Mouse (Mus musculus) limb, embryonic 14.5 days (tissue): ENCODE results near the gene Pigu. TPM values are rescaled to one million over a fixed set of nuclear protein-coding genes. Genes with fewer than 3 reads are reported as not detected.
A peak's percentile ranks its signal among the peaks of the same experiment; 100 is the strongest.

Source experiments
- ATAC-seq: fragments of 200-750 bp; cut with Nextera tagmentation; 2 replicates; pipeline ENCODE4 v1.8.0; 2017; ENCODE audit warnings: low read depth, moderate number of reproducible peaks, moderate TSS enrichment; ENCODE audit not compliant: low FRiP score
- DNase-seq: peaks from one replicate; pipeline ENCODE4 v3.0.0-alpha.2; 2015; ENCODE audit warnings: low spot score
- H3K27ac ChIP-seq: fragments of 300-500 bp; sonication (generic); replicated peaks from 2 replicates; pipeline ENCODE4 v1.5.1; 2014; ENCODE audit warnings: low read depth, mild to moderate bottlenecking, low read length, moderate library complexity, mixed read lengths
- H3K27me3 ChIP-seq: fragments of 300-500 bp; sonication (generic); 2 replicates; pipeline ENCODE4 v1.6.1; 2014; ENCODE audit warnings: low read length, mixed read lengths; ENCODE audit not compliant: control insufficient read depth, insufficient read depth
- H3K36me3 ChIP-seq: fragments of 300-500 bp; sonication (generic); 2 replicates; pipeline ENCODE4 v1.6.1; 2014; ENCODE audit warnings: mild to moderate bottlenecking, low read length, moderate library complexity, mixed read lengths; ENCODE audit not compliant: control insufficient read depth, insufficient read depth
- H3K4me1 ChIP-seq: fragments of 300-500 bp; sonication (generic); 2 replicates; pipeline ENCODE4 v1.6.1; 2014; ENCODE audit warnings: antibody characterized with exemption, low read length, mixed read lengths; ENCODE audit not compliant: control insufficient read depth, insufficient read depth
- H3K4me2 ChIP-seq: fragments of 300-500 bp; sonication (generic); replicated peaks from 2 replicates; pipeline ENCODE4 v1.6.1; 2014; ENCODE audit warnings: low read depth, mild to moderate bottlenecking, low read length, moderate library complexity; ENCODE audit not compliant: severe bottlenecking
- H3K4me3 ChIP-seq: fragments of 300-500 bp; sonication (generic); replicated peaks from 2 replicates; pipeline ENCODE4 v1.5.1; 2014; ENCODE audit warnings: low read length
- H3K9ac ChIP-seq: fragments of 300-500 bp; sonication (generic); 2 replicates; pipeline ENCODE4 v1.6.1; 2014; ENCODE audit warnings: mild to moderate bottlenecking, low read depth, low read length, moderate library complexity; ENCODE audit not compliant: severe bottlenecking
- H3K9me3 ChIP-seq: fragments of 300-500 bp; sonication (generic); 2 replicates; pipeline ENCODE4 v1.6.1; 2016; ENCODE audit warnings: low read length; ENCODE audit not compliant: control insufficient read depth
- POLR2A ChIP-seq: fragments of 200-500 bp; IDR thresholded peaks from 2 replicates; pipeline ENCODE4 v1.8.0; 2012; ENCODE audit warnings: inconsistent platforms, mild to moderate bottlenecking, moderate library complexity, borderline replicate concordance; ENCODE audit not compliant: insufficient read depth, insufficient read length; ENCODE audit errors: extremely low read depth
- WGBS: fragments of 180-500 bp; shearing (Covaris S2); extraction: QIAGEN DNeasy Blood & Tissue Kit; methylation state at CpG from one replicate; pipeline ENCODE4 v1.1.7; 2014; 5-methylcytosine and 5-hydroxymethylcytosine counted together
- polyA plus RNA-seq, 2 experiments: library from polyadenylated mRNA; depleted of rRNA in 1 of 2; stranded (reverse) in 1 of 2; unstranded in 1 of 2; fragments of >200 nt; fragmentation: Nextera tagmentation in 1 of 2; extraction: Ambion mirVana in 1 of 2; gene quantifications; 2 replicates each; pipeline versions ENCODE4 v1.2.1 to v1.2.3; 2012 to 2014

The Pigu gene
- polyA plus RNA-seq, 2 experiments = 43.8 to 50.7 TPM

- under 1% methylated on average over 39 of the region's 47 CpGs for WGBS
- Histone ChIP-seq H3K27ac (peak within 1 kb of the TSS; percentile 93), H3K4me1 (peaks cover 10% of the 10 kb centered on the region), H3K4me2 (peak within 1 kb of the TSS; percentile 69), H3K27me3 (no peaks in the 10 kb centered on the region), H3K4me3 (peak within 1 kb of the TSS; percentile 95), H3K9ac (peak within 1 kb of the TSS; percentile 96), H3K9me3 (no peaks in the 10 kb centered on the region), H3K36me3 (peaks cover 8% of the 10 kb centered on the region; the same call in 1 of the 2 replicates)
- DNase-seq = peak; percentile 95
- no peak for TF ChIP-seq POLR2A
- peak; percentile 96 for ATAC-seq
These were observed 81.0 kb downstream of the Pigu start, which contains the start of gene Map1lc3a for GRCm38 (mm10) chr2:155276195-155276594. Gene Map1lc3a, plus strand, starts transcription at chr2:155276297.

GRCm38 (mm10) chr2:155273603-155274002 is 83.6 kb downstream of the Pigu start:
- DNase-seq = no peak

GRCm38 (mm10) chr2:155272396-155273170 is 84.6 kb downstream of the Pigu start:
- ATAC-seq (no peak), DNase-seq (no peak)
- TF ChIP-seq POLR2A = no peak
- H3K36me3 ChIP-seq = no peaks in the 10 kb centered on the region
- no peaks in the 10 kb centered on the region for H3K27me3 ChIP-seq
- H3K9me3 ChIP-seq = no peaks in the 10 kb centered on the region
- H3K4me2 ChIP-seq = no peak overlapping the region
- H3K4me3 ChIP-seq = no peak overlapping the region
- H3K27ac ChIP-seq = no peak overlapping the region
- peaks cover 10% of the 10 kb centered on the region for H3K4me1 ChIP-seq
- H3K9ac ChIP-seq = no peak overlapping the region
- WGBS = 66% methylated on average over 10 of the region's 10 CpGs

More at GRCm38 (mm10) chr2:155273603-155274002, 83.6 kb downstream of the Pigu start:
- Histone ChIP-seq H3K27me3 (no peaks in the 10 kb centered on the region), H3K9me3 (no peaks in the 10 kb centered on the region), H3K27ac (no peak overlapping the region), H3K9ac (no peak overlapping the region), H3K36me3 (peaks cover 4% of the 10 kb centered on the region; the same call in 1 of the 2 replicates), H3K4me3 (no peak overlapping the region), H3K4me1 (peaks cover 10% of the 10 kb centered on the region), H3K4me2 (no peak overlapping the region)
- no peak for ATAC-seq
- 93% methylated on average over 8 of the region's 8 CpGs for WGBS
- TF ChIP-seq POLR2A = no peak

DNA sequence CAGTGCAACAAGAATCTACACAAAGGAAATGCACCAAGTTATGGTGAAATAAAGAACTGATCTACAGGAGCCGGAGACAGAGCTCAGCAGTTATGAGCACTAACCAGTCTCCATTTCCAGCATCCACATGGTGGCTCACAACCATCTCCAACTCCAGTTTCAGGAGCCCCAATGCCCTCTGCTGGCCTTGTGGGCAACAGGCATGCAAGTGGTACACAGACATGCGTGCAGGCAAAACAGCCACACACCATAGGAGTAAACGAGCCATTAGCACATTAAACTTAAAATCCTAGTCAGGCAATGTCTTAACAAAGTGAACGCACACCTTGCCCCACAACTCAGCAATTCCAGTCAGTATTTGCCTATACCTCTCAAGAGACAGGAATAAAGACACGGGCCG is 85.3 kb downstream of the Pigu start:
- ATAC-seq = no peak
- H3K4me1 ChIP-seq = peaks cover 6% of the 10 kb centered on the region
- H3K27me3 ChIP-seq = no peaks in the 10 kb centered on the region
- H3K27ac ChIP-seq = no peak overlapping the region
- TF ChIP-seq POLR2A = no peak
- no peak for DNase-seq
- no peak overlapping the region for H3K9ac ChIP-seq
- H3K4me3 ChIP-seq = no peak overlapping the region
- WGBS = 79% methylated on average over 6 of the region's 6 CpGs
- H3K36me3 ChIP-seq = no peaks in the 10 kb centered on the region
- no peaks in the 10 kb centered on the region for H3K9me3 ChIP-seq
- H3K4me2 ChIP-seq = no peak overlapping the region

DNA sequence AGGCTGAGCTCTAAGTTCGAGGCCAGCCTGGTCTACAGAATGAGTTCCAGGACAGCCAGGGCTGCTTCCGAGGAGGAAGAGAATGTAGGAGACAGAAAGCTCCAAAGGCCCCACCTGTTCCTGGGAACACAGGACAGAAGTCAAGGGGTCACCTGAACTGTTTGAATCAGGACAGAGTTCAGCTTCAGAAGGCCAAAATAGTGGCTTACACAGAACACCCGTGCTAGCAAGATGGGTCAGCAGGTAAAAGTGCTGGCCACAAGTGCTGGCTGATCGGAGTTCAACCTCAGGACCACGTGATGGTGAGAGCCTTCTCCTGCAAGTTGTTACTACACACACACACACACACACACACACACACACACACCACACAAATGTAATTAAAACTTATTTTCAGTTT is 90.3 kb downstream of the Pigu start:
- no peak overlapping the region for H3K9ac ChIP-seq
- H3K36me3 ChIP-seq = no peaks in the 10 kb centered on the region
- DNase-seq (no peak), ATAC-seq (no peak)
- H3K9me3 ChIP-seq = no peaks in the 10 kb centered on the region
- H3K4me1 ChIP-seq = no peaks in the 10 kb centered on the region
- no peak for TF ChIP-seq POLR2A
- no peak overlapping the region for H3K27ac ChIP-seq
- H3K27me3 ChIP-seq = no peaks in the 10 kb centered on the region
- WGBS = 81% methylated on average over 5 of the region's 5 CpGs
- H3K4me3 ChIP-seq = no peak overlapping the region
- H3K4me2 ChIP-seq = no peak overlapping the region
